Mouse (Mus musculus): ENCODE measurements around the gene Grid1.

- TF ChIP-seq CTCF (IDR thresholded peaks at IDR 0.05; ENCODE audit: low read depth, low read length) (no peak), GATA1 (IDR thresholded peaks at IDR 0.05; ENCODE audit: borderline replicate concordance, low read length) (no peak)
Measured at GRCm38 (mm10) chr14:34837145-34837544, 17.2 kb downstream of the Grid1 start.
